Mouse (Mus musculus) inflammation-experienced regulatory T-cells, adult 6 months (primary cell): ENCODE data around the gene Olfr818. TPM values are rescaled to one million over a fixed set of nuclear protein-coding genes. Genes with fewer than 3 reads are reported as not detected.
"Not testable (repeated sequence)": the region's sequence is repeated elsewhere in the genome, so short reads cannot be mapped to it uniquely, and the experiment has no call there.

Experiments
- ATAC-seq: one replicate; pipeline ENCODE4 v1.8.0; 2017
- polyA plus RNA-seq, 3 experiments: library from polyadenylated mRNA; unstranded; fragments of 100-300 nt; shearing (Covaris generic); gene quantifications; one replicate each; pipeline ENCODE4 v1.2.1; 2017

The Olfr818 gene
- polyA plus RNA-seq = not detected

DNA sequence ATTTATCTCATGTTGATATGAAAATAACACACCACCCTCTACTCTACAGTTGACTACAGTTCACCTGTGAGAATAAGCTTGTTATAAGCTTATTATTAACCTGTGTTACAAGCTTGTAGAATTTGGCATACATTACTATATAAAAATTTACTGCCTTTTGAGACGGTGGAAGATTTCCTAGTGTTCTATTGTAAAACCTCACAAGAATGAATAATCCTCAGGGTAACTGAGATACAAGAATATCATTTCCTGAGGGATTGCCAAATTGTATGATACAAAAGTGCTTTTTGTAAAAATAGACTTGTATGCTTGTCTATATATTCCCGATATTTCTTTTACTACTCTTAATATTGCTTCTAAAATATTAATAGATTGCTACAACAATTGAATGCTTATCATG, at the start of gene Olfr818:
Olfr818 (minus strand) TSS at position 101 of the 400 bp plus-strand sequence.
- no peak for ATAC-seq

DNA sequence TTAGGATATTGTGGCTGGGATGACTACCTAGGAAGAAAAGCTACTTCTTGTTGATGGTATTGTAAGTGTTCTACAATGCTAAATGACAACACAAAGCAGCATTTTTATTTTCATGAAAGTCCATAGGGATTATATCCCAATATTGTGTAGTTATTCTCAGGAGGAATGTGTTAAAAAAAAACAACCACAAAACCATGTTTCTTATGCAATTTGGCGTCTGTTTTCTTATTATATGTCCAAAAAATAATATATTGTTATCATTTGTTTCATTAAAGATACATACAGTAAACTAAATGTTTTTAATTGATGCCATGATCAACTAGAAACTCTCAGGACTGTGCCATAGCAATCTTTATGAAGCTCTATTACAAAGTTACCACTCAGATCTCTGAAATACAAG, 36.1 kb upstream of the Olfr818 start, which contains the start of gene Gm10310:
Gm10310 (minus strand) TSS at position 101 of the 400 bp plus-strand sequence.
- ATAC-seq = not testable (repeated sequence)

DNA sequence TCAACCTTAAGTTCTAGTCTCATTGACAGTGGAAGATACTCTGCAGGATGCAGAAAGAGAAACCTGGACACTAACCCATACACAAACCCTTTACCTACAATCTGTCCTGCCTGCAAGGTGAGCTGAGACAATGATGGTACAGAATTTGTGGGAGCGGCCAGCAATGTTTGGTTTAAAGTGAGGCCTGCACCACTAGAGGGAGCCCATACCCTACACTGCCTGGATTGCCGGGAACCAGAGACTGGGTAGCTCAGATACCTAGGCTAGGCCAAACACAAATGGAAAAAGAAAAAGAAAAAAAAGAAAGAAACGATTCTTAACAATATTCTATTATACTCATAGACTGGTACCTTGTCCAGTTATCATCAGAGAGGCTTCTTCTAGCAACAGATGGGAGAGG, 33.0 kb upstream of the Olfr818 start:
- peak; percentile 46 for ATAC-seq

DNA sequence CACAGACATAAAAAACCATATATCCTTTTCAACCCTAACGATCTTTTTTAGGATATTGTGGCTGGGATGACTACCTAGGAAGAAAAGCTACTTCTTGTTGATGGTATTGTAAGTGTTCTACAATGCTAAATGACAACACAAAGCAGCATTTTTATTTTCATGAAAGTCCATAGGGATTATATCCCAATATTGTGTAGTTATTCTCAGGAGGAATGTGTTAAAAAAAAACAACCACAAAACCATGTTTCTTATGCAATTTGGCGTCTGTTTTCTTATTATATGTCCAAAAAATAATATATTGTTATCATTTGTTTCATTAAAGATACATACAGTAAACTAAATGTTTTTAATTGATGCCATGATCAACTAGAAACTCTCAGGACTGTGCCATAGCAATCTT, 27.1 kb upstream of the Olfr818 start, which contains the start of gene Olfr247:
Olfr247 (minus strand) TSS at position 101 of the 400 bp plus-strand sequence.
- ATAC-seq = not testable (repeated sequence)

DNA sequence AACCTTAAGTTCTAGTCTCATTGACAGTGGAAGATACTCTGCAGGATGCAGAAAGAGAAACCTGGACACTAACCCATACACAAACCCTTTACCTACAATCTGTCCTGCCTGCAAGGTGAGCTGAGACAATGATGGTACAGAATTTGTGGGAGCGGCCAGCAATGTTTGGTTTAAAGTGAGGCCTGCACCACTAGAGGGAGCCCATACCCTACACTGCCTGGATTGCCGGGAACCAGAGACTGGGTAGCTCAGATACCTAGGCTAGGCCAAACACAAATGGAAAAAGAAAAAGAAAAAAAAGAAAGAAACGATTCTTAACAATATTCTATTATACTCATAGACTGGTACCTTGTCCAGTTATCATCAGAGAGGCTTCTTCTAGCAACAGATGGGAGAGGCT, 24.1 kb upstream of the Olfr818 start:
- ATAC-seq = not testable (repeated sequence)

DNA sequence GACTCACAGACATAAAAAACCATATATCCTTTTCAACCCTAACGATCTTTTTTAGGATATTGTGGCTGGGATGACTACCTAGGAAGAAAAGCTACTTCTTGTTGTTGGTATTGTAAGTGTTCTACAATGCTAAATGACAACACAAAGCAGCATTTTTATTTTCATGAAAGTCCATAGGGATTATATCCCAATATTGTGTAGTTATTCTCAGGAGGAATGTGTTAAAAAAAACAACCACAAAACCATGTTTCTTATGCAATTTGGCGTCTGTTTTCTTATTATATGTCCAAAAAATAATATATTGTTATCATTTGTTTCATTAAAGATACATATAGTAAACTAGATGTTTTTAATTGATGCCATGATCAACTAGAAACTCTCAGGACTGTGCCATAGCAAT, 18.3 kb upstream of the Olfr818 start, which contains the start of gene Olfr819:
Olfr819 (minus strand) TSS at position 101 of the 400 bp plus-strand sequence.
- not testable (repeated sequence) for ATAC-seq

DNA sequence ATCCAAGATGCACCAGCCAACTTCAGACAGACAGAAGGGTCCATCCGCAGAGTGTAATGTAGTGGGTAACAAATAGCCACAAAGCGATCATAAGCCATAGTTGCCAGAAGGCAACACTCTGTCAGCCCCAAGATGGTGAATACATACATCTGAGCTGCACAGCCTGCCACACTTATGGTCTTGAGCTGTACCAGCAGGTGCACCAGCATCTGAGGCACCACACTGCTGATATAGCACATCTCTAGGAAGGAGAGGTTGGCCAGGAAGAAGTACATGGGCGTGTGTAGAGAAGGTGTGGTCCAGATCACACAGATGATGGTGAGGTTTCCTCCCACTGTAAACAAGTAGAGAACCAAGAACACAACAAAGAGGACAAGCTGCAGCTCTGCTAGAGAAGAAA, 17.3 kb upstream of the Olfr818 start:
- not testable (repeated sequence) for ATAC-seq

DNA sequence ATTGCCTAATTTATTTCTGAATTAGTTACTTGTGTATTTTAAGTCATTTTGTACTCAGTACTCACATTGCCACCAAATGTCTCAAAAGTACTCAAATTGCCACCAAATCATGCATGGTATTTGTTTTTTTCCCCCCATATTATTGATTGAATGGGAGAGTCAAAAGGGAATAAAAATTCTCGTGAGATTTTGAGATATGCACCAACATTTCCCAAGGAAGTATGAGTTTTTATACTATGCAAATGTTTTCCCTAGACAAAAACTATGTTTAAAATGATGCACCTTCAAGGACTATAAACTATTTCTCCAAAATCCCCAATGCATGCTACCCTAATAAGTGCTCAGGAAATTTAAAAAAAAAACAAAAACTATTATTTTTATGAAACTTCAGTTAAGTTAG, 33.4 kb downstream of the Olfr818 start, which contains the start of gene Olfr816:
Olfr816 (minus strand) TSS at position 101 of the 400 bp plus-strand sequence.
- ATAC-seq = no peak

DNA sequence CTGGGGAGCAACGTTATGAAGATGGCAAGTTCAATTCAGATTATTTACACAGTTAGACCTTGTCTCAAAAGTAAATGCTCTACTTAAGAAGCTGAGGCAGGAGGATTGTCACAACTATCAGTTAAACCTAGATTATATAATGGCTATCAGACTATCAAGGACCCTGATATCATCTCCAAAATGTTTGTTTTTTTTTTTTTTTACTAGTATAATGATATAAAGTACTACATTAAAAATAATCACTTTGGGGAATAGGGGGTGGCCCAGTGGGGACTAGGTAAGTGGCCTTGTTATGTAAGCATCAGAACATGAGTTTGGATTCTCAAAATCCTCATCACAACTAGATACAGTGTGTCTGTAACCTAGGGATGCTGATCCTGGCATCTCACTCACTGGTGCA, 43.1 kb downstream of the Olfr818 start, which contains the start of gene Olfr815:
Olfr815 (minus strand) TSS at position 101 of the 400 bp plus-strand sequence.
- ATAC-seq = not testable (repeated sequence)

Other genes starting within 250 kb of the Olfr818 start
- not detected for gene Olfr804, start 245.9 kb downstream of the Olfr818 start, polyA plus RNA-seq
- gene Olfr805, start 219.7 kb downstream of the Olfr818 start, polyA plus RNA-seq = not detected
- not detected for gene Olfr806, start 207.2 kb downstream of the Olfr818 start, polyA plus RNA-seq
- gene Olfr807, start 191.3 kb downstream of the Olfr818 start, polyA plus RNA-seq = not detected
- gene Olfr808, start 183.6 kb downstream of the Olfr818 start, polyA plus RNA-seq = not detected
- gene Olfr809, start 174.5 kb downstream of the Olfr818 start, polyA plus RNA-seq = not detected
- not detected for gene Olfr810, start 154.2 kb downstream of the Olfr818 start, polyA plus RNA-seq
- not detected for gene Olfr811, start 144.7 kb downstream of the Olfr818 start, polyA plus RNA-seq
- gene Olfr812, start 103.0 kb downstream of the Olfr818 start, polyA plus RNA-seq = not detected
- not detected for gene Olfr813, start 93.7 kb downstream of the Olfr818 start, polyA plus RNA-seq
- gene Olfr814, start 69.2 kb downstream of the Olfr818 start, polyA plus RNA-seq = not detected
- gene Olfr815, start 43.2 kb downstream of the Olfr818 start, polyA plus RNA-seq = under 1 TPM in 1 of 3 experiments, not detected in 2; 0.35 TPM
- not detected for gene Olfr816, start 33.5 kb downstream of the Olfr818 start, polyA plus RNA-seq
- gene Olfr819, start 18.2 kb upstream of the Olfr818 start, polyA plus RNA-seq = not detected
- gene Olfr247, start 27.0 kb upstream of the Olfr818 start, polyA plus RNA-seq = not detected
- gene Gm10310, start 36.0 kb upstream of the Olfr818 start, polyA plus RNA-seq = under 1 TPM in 1 of 3 experiments, not detected in 2; 0.19 TPM
- not detected for gene Olfr820, start 63.5 kb upstream of the Olfr818 start, polyA plus RNA-seq
- gene Olfr821, start 81.2 kb upstream of the Olfr818 start, polyA plus RNA-seq = not detected
- gene Olfr822, start 122.1 kb upstream of the Olfr818 start, polyA plus RNA-seq = under 1 TPM in 1 of 3 experiments, not detected in 2; 0.16 TPM
- not detected for gene Olfr823, start 166.3 kb upstream of the Olfr818 start, polyA plus RNA-seq
- gene Olfr824, start 180.9 kb upstream of the Olfr818 start, polyA plus RNA-seq = not detected
- under 1 TPM in 1 of 3 experiments, not detected in 2; 0.21 TPM for gene Olfr825, start 217.7 kb upstream of the Olfr818 start, polyA plus RNA-seq
- gene Olfr826, start 235.1 kb upstream of the Olfr818 start, polyA plus RNA-seq = not detected